ENCODE assay signal across 9 mouse cellular contexts in genomic region chr4:130860902-130861652, GRCm38 (mm10). TPM values are rescaled to one million over a fixed set of nuclear protein-coding genes. Genes with fewer than 3 reads are reported as not detected.
DNase-seq lines count a peak whose midpoint lies in the region; ATAC-seq and TF ChIP-seq lines count a peak whose summit lies in the region.
"Had no signal": no experiment of that assay in that cellular context is flagged by ENCODE, and none has a peak within 500 bp of the region (broad histone marks: within the 10 kb centered on the region; RNA-seq: fewer than 3 reads in every experiment).

No protein-coding gene starts in this region.

- H3K27ac ChIP-seq in heart, postnatal 0 days (ENCODE audit: low read depth) = no peak overlapping the region
- no peak overlapping the region for H3K27ac ChIP-seq in embryonic facial prominence, embryonic 12.5 days
- H3K27ac ChIP-seq in forebrain, postnatal 0 days (ENCODE audit: low read depth, low read length) = peak overlapping the region; percentile 73
- peak overlapping the region; percentile 48 for H3K27ac ChIP-seq in midbrain, embryonic 13.5 days

- H3K4me1 ChIP-seq in heart, postnatal 0 days (ENCODE audit: control insufficient read depth, insufficient read depth) = peaks cover 16% of the 10 kb centered on the region
- H3K4me1 ChIP-seq in embryonic facial prominence, embryonic 12.5 days = peaks cover 21% of the 10 kb centered on the region
- H3K4me1 ChIP-seq in forebrain, postnatal 0 days (ENCODE audit: insufficient read depth) = peaks cover 21% of the 10 kb centered on the region
- peaks cover 36% of the 10 kb centered on the region for H3K4me1 ChIP-seq in midbrain, embryonic 13.5 days (replicated peaks)

- intact Hi-C loops in heart, postnatal 10 days (cut with DNase I) = no loop called here

- no peak for DNase-seq in heart, postnatal 0 days (ENCODE audit: low spot score)
- no peak for DNase-seq in heart, postnatal 10 days
- no peak for DNase-seq in forebrain, postnatal 0 days
- DNase-seq in gastrocnemius, postnatal 25 days = no peak
- no peak for DNase-seq in thymus, postnatal 36 days
- DNase-seq in right cerebral cortex, postnatal 4 days = no peak

- no peak overlapping the region for H3K9ac ChIP-seq in heart, postnatal 0 days (replicated peaks; ENCODE audit: low read depth, low read length)
- no peak overlapping the region for H3K9ac ChIP-seq in embryonic facial prominence, embryonic 12.5 days
- H3K9ac ChIP-seq in forebrain, postnatal 0 days = peak overlapping the region; percentile 45; the same call in 1 of the 2 replicates
- H3K9ac ChIP-seq in midbrain, embryonic 13.5 days (replicated peaks) = peak overlapping the region; percentile 41; the same call in 1 of the 2 replicates

- no peaks in the 10 kb centered on the region for H3K9me3 ChIP-seq in heart, postnatal 0 days (replicated peaks; ENCODE audit: control insufficient read depth, low read length)
- no peaks in the 10 kb centered on the region for H3K9me3 ChIP-seq in embryonic facial prominence, embryonic 12.5 days
- no peaks in the 10 kb centered on the region for H3K9me3 ChIP-seq in forebrain, postnatal 0 days (ENCODE audit: low read length)
- H3K9me3 ChIP-seq in midbrain, embryonic 13.5 days = no peaks in the 10 kb centered on the region

- 0 out of 2 replicates have a peak, but pooled peaks have one; percentile 3 for ATAC-seq in heart, postnatal 0 days (ENCODE audit: insufficient read depth, low read depth)
- ATAC-seq in embryonic facial prominence, embryonic 12.5 days (ENCODE audit: insufficient number of reproducible peaks, insufficient read depth, low FRiP score, low TSS enrichment) = no peak
- ATAC-seq in forebrain, postnatal 0 days = no peak
- ATAC-seq in midbrain, embryonic 13.5 days = peak; percentile 51

- no peaks in the 10 kb centered on the region for H3K36me3 ChIP-seq in heart, postnatal 0 days (replicated peaks; ENCODE audit: control insufficient read depth, insufficient read depth, low read length)
- H3K36me3 ChIP-seq in embryonic facial prominence, embryonic 12.5 days = no peaks in the 10 kb centered on the region
- no peaks in the 10 kb centered on the region for H3K36me3 ChIP-seq in forebrain, postnatal 0 days (ENCODE audit: insufficient read depth)
- H3K36me3 ChIP-seq in midbrain, embryonic 13.5 days = no peaks in the 10 kb centered on the region

- no peak for TF ChIP-seq EP300 in heart, postnatal 0 days (IDR thresholded peaks at IDR 0.05; ENCODE audit: low read depth)

- H3K4me2 ChIP-seq in heart, postnatal 0 days (ENCODE audit: low read depth, low read length) = peak overlapping the region; percentile 56
- H3K4me2 ChIP-seq in embryonic facial prominence, embryonic 12.5 days (replicated peaks) = peak overlapping the region; percentile 60
- H3K4me2 ChIP-seq in forebrain, postnatal 0 days (ENCODE audit: low read depth) = peak overlapping the region; percentile 58
- peak overlapping the region; percentile 56 for H3K4me2 ChIP-seq in midbrain, embryonic 13.5 days (replicated peaks)

- H3K4me3 ChIP-seq in heart, postnatal 0 days (ENCODE audit: low read depth, low read length) = peak overlapping the region; percentile 29
- peak overlapping the region; percentile 30 for H3K4me3 ChIP-seq in embryonic facial prominence, embryonic 12.5 days
- H3K4me3 ChIP-seq in forebrain, postnatal 0 days (ENCODE audit: low read depth, low read length) = peak overlapping the region; percentile 29; the same call in 1 of the 2 replicates
- H3K4me3 ChIP-seq in midbrain, embryonic 13.5 days (replicated peaks) = peak overlapping the region; percentile 28
- H3K4me3 ChIP-seq: erythroblast, embryonic 14.5 days had no signal

- TF ChIP-seq CTCF in heart, postnatal 0 days (IDR thresholded peaks at IDR 0.05; ENCODE audit: low read depth) = no peak
- TF ChIP-seq CTCF in forebrain, postnatal 0 days (IDR thresholded peaks at IDR 0.05; ENCODE audit: low read depth) = no peak

- 50% methylated on average over 14 of the region's 15 CpGs for WGBS in heart, postnatal 0 days
- 52% methylated on average over 15 of the region's 15 CpGs for WGBS in embryonic facial prominence, embryonic 12.5 days
- 52% methylated on average over 15 of the region's 15 CpGs for WGBS in forebrain, postnatal 0 days
- 51% methylated on average over 15 of the region's 15 CpGs for WGBS in midbrain, embryonic 13.5 days

- H3K27me3 ChIP-seq in heart, postnatal 0 days (ENCODE audit: control insufficient read depth, insufficient read depth, low read length) = 0 out of 2 replicates have a peak, but pooled peaks cover 4% of the 10 kb centered on the region
- H3K27me3 ChIP-seq in embryonic facial prominence, embryonic 12.5 days = peaks cover 28% of the 10 kb centered on the region
- H3K27me3 ChIP-seq in forebrain, postnatal 0 days (ENCODE audit: insufficient read depth, low read length) = no peaks in the 10 kb centered on the region
- peaks cover 45% of the 10 kb centered on the region for H3K27me3 ChIP-seq in midbrain, embryonic 13.5 days

RNA-seq across cellular contexts. Expression of gene Laptm5, which starts 51.8 kb away (rescaled TPM):
- total RNA-seq in heart, postnatal 0 days (2014; rRNA removed; ENCODE audit: low replicate concordance) = 15.9 and 21.6 TPM in 2 replicates
- 14.7 and 15.6 TPM in 2 replicates for polyA plus RNA-seq in heart, postnatal 0 days (2015; fragmentation: Nextera tagmentation; extraction: Ambion mirVana)
- 10 to 100 TPM; 13.9 to 16.9 TPM for total RNA-seq in heart, postnatal 10 days (2021)
- 19.5 and 21.7 TPM in 2 replicates for polyA plus RNA-seq in embryonic facial prominence, embryonic 12.5 days (2016; fragmentation: Nextera tagmentation; extraction: Ambion mirVana)
- total RNA-seq in forebrain, postnatal 0 days (2014; rRNA removed) = 17.5 and 25.5 TPM in 2 replicates
- polyA plus RNA-seq in forebrain, postnatal 0 days (2015; fragmentation: Nextera tagmentation; extraction: Ambion mirVana) = 30.2 and 34.3 TPM in 2 replicates
- 21.8 and 23.7 TPM in 2 replicates for polyA plus RNA-seq in midbrain, embryonic 13.5 days (2015; fragmentation: Nextera tagmentation; extraction: Ambion mirVana)
- total RNA-seq in gastrocnemius, postnatal 25 days (2021) = 1 to 10 TPM; 3.1 to 6.7 TPM

Comparison
In these comparisons a context has a peak if more than half of its experiments do, and no peak if none do; other contexts are left out.
1. ATAC-seq: peak in heart, postnatal 0 days (single experiment) and midbrain, embryonic 13.5 days (single experiment); none in embryonic facial prominence, embryonic 12.5 days (single experiment) and forebrain, postnatal 0 days (single experiment).
2. H3K27ac ChIP-seq: peak in forebrain, postnatal 0 days (single experiment) and midbrain, embryonic 13.5 days (single experiment); none in heart, postnatal 0 days (single experiment) and embryonic facial prominence, embryonic 12.5 days (single experiment).
3. H3K9ac ChIP-seq: peak in forebrain, postnatal 0 days (single experiment) and midbrain, embryonic 13.5 days (single experiment); none in heart, postnatal 0 days (single experiment) and embryonic facial prominence, embryonic 12.5 days (single experiment).
4. Peak in every context shown above with its lines, with median percentiles within 50 percentile points of each other: H3K4me2 ChIP-seq and H3K4me3 ChIP-seq.